Mouse (Mus musculus) megakaryocyte, embryonic 14.5 days (primary cell): Measurements from ENCODE around the gene Gm48551. TPM values are rescaled to one million over a fixed set of nuclear protein-coding genes. Genes with fewer than 3 reads are reported as not detected.

Source experiments
- H3K27me3 ChIP-seq: replicated peaks from 2 replicates; pipeline ENCODE3; 2012; ENCODE audit warnings: inconsistent platforms
- H3K36me3 ChIP-seq: replicated peaks from 2 replicates; pipeline ENCODE3; 2012; ENCODE audit warnings: low read length, inconsistent platforms, mixed read lengths
- H3K4me1 ChIP-seq: 2 replicates; pipeline ENCODE4 v1.6.1; 2012; ENCODE audit warnings: inconsistent platforms
- H3K4me3 ChIP-seq: replicated peaks from 2 replicates; pipeline ENCODE3; 2012; ENCODE audit warnings: moderate library complexity, mild to moderate bottlenecking, inconsistent platforms
- H3K9me3 ChIP-seq: 2 replicates; pipeline ENCODE4 v1.6.1; 2012; ENCODE audit warnings: inconsistent platforms
- FLI1 ChIP-seq: IDR thresholded peaks from 2 replicates; pipeline ENCODE4 v1.6.1; 2012; ENCODE audit warnings: low read length, inconsistent platforms, mixed read lengths
- GATA1 ChIP-seq: IDR thresholded peaks from 3 replicates; pipeline ENCODE4 v1.6.1; 2012; ENCODE audit warnings: mixed read lengths, low read length, inconsistent platforms, borderline replicate concordance
- polyA plus RNA-seq: library from polyadenylated mRNA; stranded (reverse); fragments of >175 nt; gene quantifications from 2 replicates; pipeline ENCODE4 v1.2.3, GENCODE M21; 2012; ENCODE audit warnings: low replicate concordance; ENCODE audit not compliant: insufficient read depth

Gene Gm48551
- polyA plus RNA-seq, 1 experiment: 0.89 TPM

DNA sequence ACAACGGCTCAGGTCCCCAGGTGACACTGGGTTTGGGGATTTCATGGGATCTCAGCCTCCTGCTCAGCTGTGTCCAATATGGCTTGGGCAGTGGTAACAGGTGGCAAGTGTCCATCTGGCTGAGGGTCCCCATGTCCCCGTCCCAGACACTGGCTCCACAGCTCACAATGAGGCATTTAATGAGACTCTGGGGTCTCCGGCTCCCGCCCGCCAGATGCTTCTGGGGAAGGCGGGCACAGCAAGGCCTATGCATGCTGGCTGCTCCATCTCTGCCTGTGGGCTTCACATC lies 17.1 kb upstream of the Gm48551 start:
- H3K36me3 ChIP-seq: peaks cover 100% of the 10 kb centered on the region

GRCm38 (mm10) chr10:81375322-81375721 lies 8.9 kb upstream of the Gm48551 start:
- peaks cover 73% of the 10 kb centered on the region for H3K4me1 ChIP-seq
- no peaks in the 10 kb centered on the region for H3K9me3 ChIP-seq
- H3K36me3 ChIP-seq: peaks cover 64% of the 10 kb centered on the region
- peak overlapping the region; percentile 42 for H3K4me3 ChIP-seq
- no peaks in the 10 kb centered on the region for H3K27me3 ChIP-seq
- no peak for TF ChIP-seq GATA1
- TF ChIP-seq FLI1: no peak

More for the DNA sequence above, 17.1 kb upstream of the Gm48551 start:
- no peaks in the 10 kb centered on the region for H3K9me3 ChIP-seq
- H3K4me3 ChIP-seq: no peak overlapping the region
- TF ChIP-seq GATA1 (no peak), FLI1 (no peak)
- H3K27me3 ChIP-seq: no peaks in the 10 kb centered on the region
- H3K4me1 ChIP-seq: peaks cover 73% of the 10 kb centered on the region

- TF ChIP-seq GATA1 (no peak), FLI1 (no peak)
- Histone ChIP-seq H3K9me3 (no peaks in the 10 kb centered on the region), H3K36me3 (peaks cover 50% of the 10 kb centered on the region), H3K4me1 (peaks cover 87% of the 10 kb centered on the region), H3K4me3 (peak overlapping the region; percentile 95), H3K27me3 (no peaks in the 10 kb centered on the region)
Measured at GRCm38 (mm10) chr10:81376561-81377361, 7.5 kb upstream of the Gm48551 start.

DNA sequence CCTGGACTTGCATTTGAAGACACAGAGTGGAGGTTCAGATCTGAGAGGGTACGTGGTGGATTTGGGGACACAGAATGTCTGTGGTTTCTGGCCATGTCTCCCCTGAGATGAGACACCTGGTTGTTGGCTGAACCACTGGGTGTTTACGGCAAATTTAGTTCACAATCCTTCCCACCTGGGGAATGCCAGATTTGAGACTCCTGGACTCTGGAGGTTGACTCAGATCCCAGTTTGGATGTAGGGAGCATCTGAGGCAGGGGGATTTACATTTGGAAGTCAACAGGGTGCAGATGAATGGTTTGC lies 7.0 kb upstream of the Gm48551 start:
- Histone ChIP-seq H3K9me3 (no peaks in the 10 kb centered on the region), H3K4me1 (peaks cover 87% of the 10 kb centered on the region), H3K4me3 (peak overlapping the region; percentile 95), H3K36me3 (peaks cover 44% of the 10 kb centered on the region), H3K27me3 (no peaks in the 10 kb centered on the region)
- TF ChIP-seq GATA1 (no peak), FLI1 (no peak)

DNA sequence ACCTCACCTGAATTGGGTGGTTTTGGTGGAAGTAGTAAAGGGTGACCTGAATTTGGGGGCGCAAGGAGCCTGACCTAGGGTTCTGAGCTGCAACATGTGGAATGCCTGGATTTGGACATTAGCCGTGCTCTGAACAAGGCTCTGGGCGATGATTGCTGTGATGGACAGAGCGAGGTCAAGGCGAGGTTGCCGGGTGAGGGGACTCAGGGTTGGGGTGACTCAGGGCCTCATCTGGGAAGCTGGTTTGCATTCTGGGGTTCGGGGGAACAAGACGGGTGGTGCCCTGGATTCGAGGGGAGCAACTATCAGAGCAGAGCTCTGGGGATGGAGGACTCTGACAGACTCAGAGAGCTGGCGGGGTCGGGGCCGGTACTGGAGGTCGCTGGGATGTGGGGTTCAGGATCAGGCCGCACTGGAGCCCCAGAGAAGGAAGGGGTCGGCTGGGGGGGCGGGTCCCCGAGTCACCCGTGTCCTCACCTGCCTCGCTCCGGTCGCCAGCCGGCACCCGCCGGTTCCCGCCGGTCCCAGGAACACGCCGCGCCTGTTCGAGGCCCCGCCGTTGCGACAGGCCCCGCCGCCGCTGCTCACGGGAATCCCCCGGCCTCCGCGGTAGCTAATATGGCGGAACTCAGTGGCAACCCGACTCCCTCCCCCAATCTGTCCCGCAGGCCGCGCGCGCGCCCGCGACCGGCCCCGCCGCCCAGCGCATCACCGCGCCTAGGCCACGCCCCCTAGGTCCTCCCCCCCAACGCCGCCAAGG lies 6.3 kb upstream of the Gm48551 start, which contains the start of gene Fzr1:
Gene Fzr1, minus strand, starts transcription at position 724 of the 760 bp plus-strand sequence.
- TF ChIP-seq FLI1 (no peak), GATA1 (no peak)
- peaks cover 38% of the 10 kb centered on the region for H3K36me3 ChIP-seq
- peaks cover 87% of the 10 kb centered on the region for H3K4me1 ChIP-seq
- no peaks in the 10 kb centered on the region for H3K9me3 ChIP-seq
- H3K4me3 ChIP-seq: peak within 1 kb of the TSS; percentile 95
- H3K27me3 ChIP-seq: no peaks in the 10 kb centered on the region

GRCm38 (mm10) chr10:81378553-81379182 lies 5.6 kb upstream of the Gm48551 start:
- Histone ChIP-seq H3K4me3 (peak overlapping the region; percentile 95), H3K27me3 (no peaks in the 10 kb centered on the region), H3K9me3 (no peaks in the 10 kb centered on the region), H3K4me1 (peaks cover 83% of the 10 kb centered on the region), H3K36me3 (peaks cover 31% of the 10 kb centered on the region)
- TF ChIP-seq GATA1 (no peak), FLI1 (0 out of 2 replicates have a peak, but pooled peaks have one; percentile 21)

DNA sequence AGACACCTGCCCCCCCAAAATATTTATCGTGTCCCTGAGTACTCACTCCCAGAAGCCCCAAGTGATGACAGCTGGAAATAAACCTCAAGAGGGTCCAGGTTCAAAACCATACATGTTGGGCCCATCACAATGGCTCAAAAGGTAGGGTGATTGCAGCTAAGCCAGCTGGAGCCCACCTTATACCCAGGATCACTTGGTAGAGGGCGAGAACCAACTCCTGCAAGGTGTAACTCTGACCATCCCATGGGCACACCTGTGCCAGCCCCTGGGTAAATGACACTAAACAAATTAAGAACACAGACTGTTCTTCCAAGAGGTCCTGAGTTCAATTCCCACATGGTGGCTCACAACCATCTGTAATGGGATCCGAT lies 5.1 kb upstream of the Gm48551 start:
- Histone ChIP-seq H3K36me3 (peaks cover 26% of the 10 kb centered on the region), H3K4me3 (peak overlapping the region; percentile 95), H3K9me3 (no peaks in the 10 kb centered on the region), H3K4me1 (peaks cover 78% of the 10 kb centered on the region), H3K27me3 (no peaks in the 10 kb centered on the region)
- no peak for TF ChIP-seq GATA1
- TF ChIP-seq FLI1: no peak

DNA sequence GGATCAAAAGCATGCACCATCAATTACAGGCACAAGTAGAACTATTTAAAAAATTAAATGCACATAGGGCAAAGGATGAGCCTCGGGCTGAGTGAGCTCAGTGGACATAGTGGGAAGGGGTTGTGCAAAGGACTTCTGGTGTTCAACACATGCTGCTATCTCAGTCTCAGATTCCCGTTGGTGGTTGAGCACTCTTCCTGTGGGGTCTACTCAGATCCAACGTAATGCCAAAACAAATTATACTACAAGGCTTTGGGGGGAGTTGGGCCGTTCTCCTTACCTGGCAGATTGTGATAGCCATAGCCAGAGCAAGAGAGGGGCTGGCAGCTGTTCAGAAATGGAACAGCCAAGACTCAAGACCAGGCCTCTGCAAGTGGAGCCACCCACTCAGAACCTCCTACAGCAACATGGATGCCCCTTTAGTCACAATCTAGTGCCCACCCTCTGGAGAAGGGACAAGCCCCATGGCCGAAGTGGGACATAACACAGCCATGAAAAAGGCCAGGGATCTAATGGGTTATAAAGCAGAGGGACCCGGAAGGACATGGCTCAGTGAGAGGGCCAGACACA lies 4.4 kb upstream of the Gm48551 start:
- no peak for TF ChIP-seq FLI1
- no peak for TF ChIP-seq GATA1
- peaks cover 78% of the 10 kb centered on the region for H3K4me1 ChIP-seq
- H3K27me3 ChIP-seq: no peaks in the 10 kb centered on the region
- H3K4me3 ChIP-seq: peak overlapping the region; percentile 39
- H3K9me3 ChIP-seq: no peaks in the 10 kb centered on the region
- H3K36me3 ChIP-seq: peaks cover 20% of the 10 kb centered on the region

- H3K36me3 ChIP-seq: peaks cover 18% of the 10 kb centered on the region
- peaks cover 78% of the 10 kb centered on the region for H3K4me1 ChIP-seq
- peak overlapping the region; percentile 83 for H3K4me3 ChIP-seq
- no peaks in the 10 kb centered on the region for H3K9me3 ChIP-seq
- TF ChIP-seq GATA1 (peak; percentile 99), FLI1 (peak; percentile 82)
- no peaks in the 10 kb centered on the region for H3K27me3 ChIP-seq
Measured at GRCm38 (mm10) chr10:81382039-81382438, 2.2 kb upstream of the Gm48551 start.
